ENCODE assay signal across 10 mouse cellular contexts in genomic region chr8:46526821-46527220, GRCm38 (mm10). TPM values are rescaled to one million over a fixed set of nuclear protein-coding genes. Genes with fewer than 3 reads are reported as not detected.
DNase-seq lines count a peak whose midpoint lies in the region; ATAC-seq and TF ChIP-seq lines count a peak whose summit lies in the region.
"Had no signal": no experiment of that assay in that cellular context is flagged by ENCODE, and none has a peak within 500 bp of the region (broad histone marks: within the 10 kb centered on the region; RNA-seq: fewer than 3 reads in every experiment).

No protein-coding gene starts in this region.

- DNase-seq in hindbrain, embryonic 14.5 days (ENCODE audit: low spot score): peak; percentile 28
- DNase-seq in lung, postnatal 14 days: no peak
- DNase-seq in brain, embryonic 14.5 days (ENCODE audit: low read depth): peak; percentile 61
- no peak for DNase-seq in natural killer cell, adult 2 months (ENCODE audit: low spot score in 2 of 2)
- DNase-seq: gastrocnemius, postnatal 25 days; lung, adult 2 months had no signal

- H3K27ac ChIP-seq in hindbrain, embryonic 14.5 days: no peak overlapping the region
- H3K27ac ChIP-seq in hindbrain, embryonic 13.5 days: no peak overlapping the region
- H3K27ac ChIP-seq in lung, embryonic 16.5 days (ENCODE audit: low read length): no peak overlapping the region

- H3K4me2 ChIP-seq in hindbrain, embryonic 14.5 days (replicated peaks): no peak overlapping the region
- H3K4me2 ChIP-seq in hindbrain, embryonic 13.5 days: no peak overlapping the region
- no peak overlapping the region for H3K4me2 ChIP-seq in lung, embryonic 16.5 days (ENCODE audit: low read depth, low read length)

- no peak for TF ChIP-seq POLR2A in brain, embryonic 14.5 days (IDR thresholded peaks at IDR 0.05; ENCODE audit: borderline replicate concordance, extremely low read depth, insufficient read depth, insufficient read length, poor library complexity, severe bottlenecking)

- ATAC-seq in hindbrain, embryonic 14.5 days (ENCODE audit: low FRiP score): no peak
- ATAC-seq in hindbrain, embryonic 13.5 days (ENCODE audit: low FRiP score): no peak
- peak; percentile 23; the same call in 1 of the 2 replicates for ATAC-seq in lung, embryonic 16.5 days (ENCODE audit: low read depth)
- ATAC-seq in megakaryocyte progenitor cell, adult 5-6 weeks (replicated peaks; ENCODE audit: poor library complexity): peak; percentile 27; the same call in 1 of the 2 replicates

- H3K4me3 ChIP-seq in hindbrain, embryonic 14.5 days (replicated peaks; ENCODE audit: low read length): no peak overlapping the region
- no peak overlapping the region for H3K4me3 ChIP-seq in hindbrain, embryonic 13.5 days
- H3K4me3 ChIP-seq in lung, embryonic 16.5 days (ENCODE audit: low read length): no peak overlapping the region

- no peaks in the 10 kb centered on the region for H3K27me3 ChIP-seq in hindbrain, embryonic 14.5 days (ENCODE audit: control insufficient read depth, insufficient read depth, low read length)
- no peaks in the 10 kb centered on the region for H3K27me3 ChIP-seq in hindbrain, embryonic 13.5 days
- no peaks in the 10 kb centered on the region for H3K27me3 ChIP-seq in lung, embryonic 16.5 days (ENCODE audit: control insufficient read depth, insufficient read depth, low read depth, low read length)
- H3K27me3 ChIP-seq: CH12.LX had no signal

- peaks cover 2% of the 10 kb centered on the region for H3K36me3 ChIP-seq in hindbrain, embryonic 14.5 days (replicated peaks; ENCODE audit: control insufficient read depth, insufficient read depth)
- peaks cover 18% of the 10 kb centered on the region for H3K36me3 ChIP-seq in hindbrain, embryonic 13.5 days
- H3K36me3 ChIP-seq in lung, embryonic 16.5 days (ENCODE audit: control insufficient read depth, insufficient read depth, low read length): no peaks in the 10 kb centered on the region

- H3K4me1 ChIP-seq in hindbrain, embryonic 14.5 days (replicated peaks; ENCODE audit: control insufficient read depth, insufficient read depth, low read length): no peaks in the 10 kb centered on the region
- 0 out of 2 replicates have a peak, but pooled peaks cover 4% of the 10 kb centered on the region for H3K4me1 ChIP-seq in hindbrain, embryonic 13.5 days (replicated peaks)
- H3K4me1 ChIP-seq in lung, embryonic 16.5 days (replicated peaks; ENCODE audit: control insufficient read depth, insufficient read depth, low read length): peaks cover 2% of the 10 kb centered on the region; the same call in 1 of the 2 replicates

- WGBS in hindbrain, embryonic 14.5 days: 74% methylated on average over 10 of the region's 10 CpGs
- 76% methylated on average over 10 of the region's 10 CpGs for WGBS in hindbrain, embryonic 13.5 days
- WGBS in lung, embryonic 16.5 days: 49% methylated on average over 10 of the region's 10 CpGs

- H3K9ac ChIP-seq in hindbrain, embryonic 14.5 days: no peak overlapping the region
- no peak overlapping the region for H3K9ac ChIP-seq in hindbrain, embryonic 13.5 days
- H3K9ac ChIP-seq in lung, embryonic 16.5 days (ENCODE audit: low read length): no peak overlapping the region

- no peaks in the 10 kb centered on the region for H3K9me3 ChIP-seq in hindbrain, embryonic 14.5 days (ENCODE audit: control insufficient read depth, low read length)
- H3K9me3 ChIP-seq in hindbrain, embryonic 13.5 days: no peaks in the 10 kb centered on the region
- no peaks in the 10 kb centered on the region for H3K9me3 ChIP-seq in lung, embryonic 16.5 days (ENCODE audit: control insufficient read depth, low read length)

- TF ChIP-seq CTCF in brain, embryonic 14.5 days (IDR thresholded peaks at IDR 0.05; ENCODE audit: borderline replicate concordance, extremely low read depth, insufficient read depth, insufficient read length): no peak

RNA-seq across cellular contexts. Expression of gene Cenpu, which starts 25.0 kb away (rescaled TPM):
- polyA plus RNA-seq in hindbrain, embryonic 14.5 days (2014; fragmentation: Nextera tagmentation; extraction: Ambion mirVana): 6.2 and 9.1 TPM in 2 replicates
- polyA plus RNA-seq in hindbrain, embryonic 13.5 days (2015; fragmentation: Nextera tagmentation; extraction: Ambion mirVana): 7.2 and 9.4 TPM in 2 replicates
- 18.1 and 22.3 TPM in 2 replicates for polyA plus RNA-seq in lung, embryonic 16.5 days (2015; fragmentation: Nextera tagmentation; extraction: Ambion mirVana)
- polyA plus RNA-seq in brain, embryonic 14.5 days (2012; rRNA removed): 4.0 and 7.1 TPM in 2 replicates
- total RNA-seq in megakaryocyte progenitor cell, adult 5-6 weeks (2015): 34.9 and 42.0 TPM in 2 replicates
- 71.4 and 104 TPM in 2 replicates for total RNA-seq in megakaryocyte progenitor cell, adult 5-6 weeks (2017)

RNA-seq across cellular contexts. Expression of gene Acsl1, which starts 56.0 kb away (rescaled TPM):
- 21.9 and 22.1 TPM in 2 replicates for polyA plus RNA-seq in hindbrain, embryonic 14.5 days (2014; fragmentation: Nextera tagmentation; extraction: Ambion mirVana)
- 15.2 and 16.3 TPM in 2 replicates for polyA plus RNA-seq in hindbrain, embryonic 13.5 days (2015; fragmentation: Nextera tagmentation; extraction: Ambion mirVana)
- polyA plus RNA-seq in lung, embryonic 16.5 days (2015; fragmentation: Nextera tagmentation; extraction: Ambion mirVana): 20.3 and 23.5 TPM in 2 replicates
- polyA plus RNA-seq in brain, embryonic 14.5 days (2012; rRNA removed): 9.8 and 17.7 TPM in 2 replicates
- total RNA-seq in megakaryocyte progenitor cell, adult 5-6 weeks (2015): 55.3 and 61.5 TPM in 2 replicates
- 72.5 and 89.7 TPM in 2 replicates for total RNA-seq in megakaryocyte progenitor cell, adult 5-6 weeks (2017)

Comparison
In these comparisons a context has a peak if more than half of its experiments do, and no peak if none do; other contexts are left out.
1. ATAC-seq: peak in lung, embryonic 16.5 days (single experiment) and megakaryocyte progenitor cell, adult 5-6 weeks (single experiment); none in hindbrain, embryonic 14.5 days (single experiment) and hindbrain, embryonic 13.5 days (single experiment).
2. DNase-seq: peak in hindbrain, embryonic 14.5 days (single experiment) and brain, embryonic 14.5 days (single experiment); none in lung, postnatal 14 days (single experiment) and natural killer cell, adult 2 months (0 of 2).